Mouse (Mus musculus): ENCODE results near the gene Cmc1. TPM values are rescaled to one million over a fixed set of nuclear protein-coding genes. Genes with fewer than 3 reads are reported as not detected.
A peak's percentile ranks its signal among the peaks of the same experiment; 100 is the strongest.

The Cmc1 gene
- polyA plus RNA-seq, 1 experiment, result 32.7 TPM

DNA sequence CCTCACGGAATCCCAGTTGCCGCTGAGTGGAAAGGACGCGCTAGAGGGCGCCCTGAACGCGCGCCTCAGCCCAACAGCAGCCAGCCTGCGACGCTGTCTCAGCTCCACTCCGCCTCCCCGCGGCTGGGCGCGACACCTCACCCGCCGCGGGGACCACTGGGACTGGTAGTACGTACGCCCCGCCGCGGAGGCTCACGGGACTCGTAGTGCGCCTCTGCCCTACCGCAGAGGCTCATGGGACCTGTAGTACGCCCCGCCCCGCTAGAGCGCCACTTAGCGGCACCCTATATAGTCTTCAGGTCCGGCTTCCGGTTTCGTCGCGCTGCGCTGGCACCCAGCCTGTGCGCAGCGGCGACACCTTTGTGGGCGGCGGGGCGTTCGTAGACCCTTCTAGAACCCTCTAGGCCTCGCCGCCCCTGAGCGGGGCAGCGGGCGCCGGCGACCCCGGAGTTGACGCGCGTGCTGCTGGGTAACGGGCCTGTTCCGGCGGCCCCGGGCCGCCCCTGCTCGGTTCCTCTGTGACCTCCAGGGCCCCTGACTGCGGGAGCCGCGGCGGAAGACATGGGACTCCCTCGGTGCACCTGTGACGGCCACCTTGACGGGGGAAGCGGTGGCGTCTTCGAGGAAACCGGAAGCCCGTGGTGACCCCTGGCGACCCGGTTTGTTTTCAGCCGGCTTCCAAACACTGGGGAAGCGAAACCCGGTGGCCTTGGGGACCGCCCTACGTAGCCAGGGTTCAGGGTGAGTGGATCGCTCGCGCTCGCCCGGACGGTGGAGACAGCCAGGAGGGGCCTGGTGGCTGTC is 109.6 kb downstream of the Cmc1 start, which contains the start of gene Azi2:
Gene Azi2 (plus strand): TSS at position 282 of the 804 bp plus-strand sequence.
- H3K4me2 ChIP-seq (ENCODE audit: low read depth), result peak within 1 kb of the TSS; percentile 83
- no peaks in the 10 kb centered on the region for H3K36me3 ChIP-seq (ENCODE audit: control insufficient read depth, insufficient read depth)
- no peaks in the 10 kb centered on the region for H3K27me3 ChIP-seq (ENCODE audit: control insufficient read depth, insufficient read depth, insufficient read length)
- H3K79me2 ChIP-seq (ENCODE audit: control insufficient read depth, insufficient read depth), result peaks cover 49% of the 10 kb centered on the region
- no peak for TF ChIP-seq TCF12 (IDR thresholded peaks at IDR 0.05; ENCODE audit: insufficient read depth, poor library complexity, severe bottlenecking)
- TF ChIP-seq MYOG (IDR thresholded peaks at IDR 0.05; ENCODE audit: control insufficient read depth in 1 of 3, insufficient read depth in 1 of 3, insufficient read length in 2 of 3, low read depth in 2 of 3), result peak in 2 of 3 experiments; percentile 30 to 52
- TF ChIP-seq TCF3 (IDR thresholded peaks at IDR 0.05; ENCODE audit: insufficient read length, low read depth), result no peak
- no peak for TF ChIP-seq REST (IDR thresholded peaks at IDR 0.05; ENCODE audit: insufficient read depth, insufficient read length)
- peak in 2 of 3 experiments; percentile 19 to 45 for TF ChIP-seq MYOD1 (IDR thresholded peaks at IDR 0.05; ENCODE audit: control insufficient read depth in 1 of 3, insufficient read length in 2 of 3, low read depth in 2 of 3)
- TF ChIP-seq SRF (IDR thresholded peaks at IDR 0.05; ENCODE audit: control insufficient read depth, insufficient read length, low read depth), result peak; percentile 91
- peak; percentile 63 for TF ChIP-seq POLR2AphosphoS2 (IDR thresholded peaks at IDR 0.05; ENCODE audit: insufficient read length, low read depth)
- peak; percentile 72 for TF ChIP-seq POLR2A (IDR thresholded peaks at IDR 0.05; ENCODE audit: insufficient read length, low read depth)
- peak within 1 kb of the TSS; percentile 77 for H3ac ChIP-seq (ENCODE audit: control insufficient read depth, insufficient read length)
- peak within 1 kb of the TSS; percentile 87 for H3K4me3 ChIP-seq

DNA sequence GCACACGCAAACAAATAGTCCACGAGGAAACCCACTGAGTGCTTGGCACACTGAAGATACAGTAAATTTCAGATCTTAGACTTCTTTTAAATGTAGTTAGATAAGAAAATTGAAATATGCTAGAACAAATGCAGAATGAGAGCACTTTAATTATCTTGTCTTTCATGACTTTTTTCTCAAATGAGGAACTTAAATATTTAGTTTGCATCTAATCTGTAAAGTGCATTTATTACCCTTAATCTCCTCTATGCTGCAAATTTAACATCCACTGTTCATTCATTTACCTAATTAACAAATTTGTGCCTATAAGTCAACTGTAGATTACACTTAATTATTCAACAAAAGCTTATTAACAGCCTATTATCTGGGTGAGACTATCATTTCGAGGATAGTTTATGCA is 115.0 kb downstream of the Cmc1 start:
- Histone ChIP-seq H3K4me2 (ENCODE audit: low read depth) (no peak overlapping the region), H3K36me3 (ENCODE audit: control insufficient read depth, insufficient read depth) (no peaks in the 10 kb centered on the region), H3K27me3 (ENCODE audit: control insufficient read depth, insufficient read depth, insufficient read length) (no peaks in the 10 kb centered on the region), H3K79me2 (ENCODE audit: control insufficient read depth, insufficient read depth) (no peaks in the 10 kb centered on the region), H3K4me3 (no peak overlapping the region), H3ac (ENCODE audit: control insufficient read depth, insufficient read length) (no peak overlapping the region)
- TF ChIP-seq MYOG (IDR thresholded peaks at IDR 0.05; ENCODE audit: control insufficient read depth in 1 of 3, insufficient read depth in 1 of 3, insufficient read length in 2 of 3, low read depth in 2 of 3) (no peak), TCF12 (IDR thresholded peaks at IDR 0.05; ENCODE audit: insufficient read depth, poor library complexity, severe bottlenecking) (no peak), POLR2A (IDR thresholded peaks at IDR 0.05; ENCODE audit: insufficient read length, low read depth) (no peak), MAX (IDR thresholded peaks at IDR 0.05; ENCODE audit: low read depth) (no peak), MYOD1 (IDR thresholded peaks at IDR 0.05; ENCODE audit: control insufficient read depth in 1 of 3, insufficient read length in 2 of 3, low read depth in 2 of 3) (no peak), E2F4 (IDR thresholded peaks at IDR 0.05; ENCODE audit: insufficient read depth) (no peak), SRF (IDR thresholded peaks at IDR 0.05; ENCODE audit: control insufficient read depth, insufficient read length, low read depth) (no peak), CEBPB (IDR thresholded peaks at IDR 0.05; ENCODE audit: insufficient read depth, poor library complexity, severe bottlenecking) (no peak), POLR2AphosphoS2 (IDR thresholded peaks at IDR 0.05; ENCODE audit: insufficient read length, low read depth) (no peak), USF1 (IDR thresholded peaks at IDR 0.05; ENCODE audit: low read depth) (no peak), TCF3 (IDR thresholded peaks at IDR 0.05; ENCODE audit: insufficient read length, low read depth) (no peak), REST (IDR thresholded peaks at IDR 0.05; ENCODE audit: insufficient read depth, insufficient read length) (no peak)

DNA sequence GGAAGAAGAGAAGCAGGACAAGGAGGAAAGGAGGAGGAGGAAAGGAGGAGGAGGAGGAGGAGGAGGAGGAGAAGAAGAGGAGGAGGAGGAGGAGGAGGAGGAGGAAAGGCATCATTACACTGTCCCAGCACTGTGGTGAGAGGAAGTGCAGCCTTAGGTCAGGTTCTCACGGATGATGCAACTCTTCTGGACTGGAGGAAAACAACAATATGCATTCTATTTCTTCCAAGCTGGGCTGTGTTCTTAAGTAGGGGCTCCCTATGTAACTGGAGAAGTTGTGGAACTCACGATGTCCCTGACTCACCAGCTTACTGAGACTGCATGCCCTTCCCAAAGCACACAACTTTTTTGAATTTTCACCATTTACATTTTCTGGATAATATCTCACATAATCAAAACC is 118.3 kb downstream of the Cmc1 start:
- Histone ChIP-seq H3K27me3 (ENCODE audit: control insufficient read depth, insufficient read depth, insufficient read length) (no peaks in the 10 kb centered on the region), H3K4me2 (ENCODE audit: low read depth) (peak overlapping the region; percentile 27), H3K4me3 (no peak overlapping the region), H3K79me2 (ENCODE audit: control insufficient read depth, insufficient read depth) (no peaks in the 10 kb centered on the region), H3K36me3 (ENCODE audit: control insufficient read depth, insufficient read depth) (no peaks in the 10 kb centered on the region), H3ac (ENCODE audit: control insufficient read depth, insufficient read length) (no peak overlapping the region)
- TF ChIP-seq CEBPB (IDR thresholded peaks at IDR 0.05; ENCODE audit: insufficient read depth, poor library complexity, severe bottlenecking) (peak; percentile 85), USF1 (IDR thresholded peaks at IDR 0.05; ENCODE audit: low read depth) (no peak)

DNA sequence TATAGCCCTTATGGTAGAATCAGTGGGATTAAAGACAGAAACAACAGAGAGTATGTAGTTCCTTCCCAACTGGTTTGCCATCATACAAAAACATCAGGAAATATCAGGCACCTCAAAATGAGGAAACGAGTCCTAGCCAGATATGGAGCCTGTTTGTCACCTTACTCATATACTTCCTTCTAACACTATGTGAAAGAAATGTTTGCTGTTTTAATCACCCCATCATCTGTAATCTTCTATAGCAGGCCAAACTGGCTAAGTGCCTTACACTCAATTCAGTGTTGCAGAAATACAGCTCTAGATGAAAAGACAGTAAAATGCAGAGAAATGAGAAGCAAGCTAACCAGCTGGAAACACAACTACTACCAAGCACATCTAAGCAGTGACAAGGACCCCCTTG is 119.7 kb downstream of the Cmc1 start:
- Histone ChIP-seq H3K4me2 (ENCODE audit: low read depth) (no peak overlapping the region), H3K4me3 (no peak overlapping the region), H3K79me2 (ENCODE audit: control insufficient read depth, insufficient read depth) (no peaks in the 10 kb centered on the region), H3K36me3 (ENCODE audit: control insufficient read depth, insufficient read depth) (no peaks in the 10 kb centered on the region), H3K27me3 (ENCODE audit: control insufficient read depth, insufficient read depth, insufficient read length) (no peaks in the 10 kb centered on the region), H3ac (ENCODE audit: control insufficient read depth, insufficient read length) (no peak overlapping the region)
- TF ChIP-seq MYOD1 (IDR thresholded peaks at IDR 0.05; ENCODE audit: control insufficient read depth in 1 of 3, insufficient read length in 2 of 3, low read depth in 2 of 3) (no peak), TCF12 (IDR thresholded peaks at IDR 0.05; ENCODE audit: insufficient read depth, poor library complexity, severe bottlenecking) (no peak), CEBPB (IDR thresholded peaks at IDR 0.05; ENCODE audit: insufficient read depth, poor library complexity, severe bottlenecking) (no peak), REST (IDR thresholded peaks at IDR 0.05; ENCODE audit: insufficient read depth, insufficient read length) (no peak), POLR2A (IDR thresholded peaks at IDR 0.05; ENCODE audit: insufficient read length, low read depth) (no peak), TCF3 (IDR thresholded peaks at IDR 0.05; ENCODE audit: insufficient read length, low read depth) (no peak), MYOG (IDR thresholded peaks at IDR 0.05; ENCODE audit: control insufficient read depth in 1 of 3, insufficient read depth in 1 of 3, insufficient read length in 2 of 3, low read depth in 2 of 3) (no peak), POLR2AphosphoS2 (IDR thresholded peaks at IDR 0.05; ENCODE audit: insufficient read length, low read depth) (no peak), MAX (IDR thresholded peaks at IDR 0.05; ENCODE audit: low read depth) (no peak), SRF (IDR thresholded peaks at IDR 0.05; ENCODE audit: control insufficient read depth, insufficient read length, low read depth) (no peak), USF1 (IDR thresholded peaks at IDR 0.05; ENCODE audit: low read depth) (no peak), E2F4 (IDR thresholded peaks at IDR 0.05; ENCODE audit: insufficient read depth) (no peak)

Data from myocyte (in vitro differentiated cells).